Mouse (Mus musculus) olfactory bulb, adult 2 months (tissue): Measurements from ENCODE around the gene Spata1. TPM values are rescaled to one million over a fixed set of nuclear protein-coding genes. Genes with fewer than 3 reads are reported as not detected.
A peak's percentile ranks its signal among the peaks of the same experiment; 100 is the strongest.

ENCODE experiments used
- H3K27ac ChIP-seq: fragments of 200-500 bp; 2 replicates; pipeline ENCODE4 v1.5.1; 2012; ENCODE audit warnings: low read depth, low read length; ENCODE audit not compliant: insufficient read depth
- H3K4me1 ChIP-seq: fragments of 200-500 bp; 2 replicates; pipeline ENCODE4 v1.6.1; 2012; ENCODE audit warnings: low read length; ENCODE audit not compliant: control insufficient read depth, insufficient read depth
- H3K4me3 ChIP-seq: fragments of 200-500 bp; 2 replicates; pipeline ENCODE4 v1.5.1; 2012; ENCODE audit warnings: mild to moderate bottlenecking, low read depth, low read length, moderate library complexity; ENCODE audit not compliant: insufficient read depth
- CTCF ChIP-seq: fragments of 200-500 bp; IDR thresholded peaks from 2 replicates; pipeline ENCODE4 v1.5.1; 2012; ENCODE audit warnings: low read depth, mild to moderate bottlenecking, low read length, moderate library complexity; ENCODE audit not compliant: insufficient read depth
- POLR2A ChIP-seq: fragments of 200-500 bp; IDR thresholded peaks from 2 replicates; pipeline ENCODE4 v1.6.1; 2012; ENCODE audit warnings: mild to moderate bottlenecking, low read depth, low read length, moderate library complexity; ENCODE audit not compliant: insufficient read depth
- WGBS: fragments of 180-500 bp; shearing (Covaris S2); methylation state at CpG from one replicate; pipeline ENCODE4 v1.1.7; 2018; 5-methylcytosine and 5-hydroxymethylcytosine counted together
- polyA plus RNA-seq: library from polyadenylated mRNA; stranded (reverse); fragments of >200 nt; gene quantifications from 2 replicates; pipeline ENCODE4 v1.2.4, GENCODE M21; 2012; ENCODE audit warnings: low replicate concordance; ENCODE audit not compliant: missing spikeins, insufficient read depth, insufficient read length

The Spata1 gene
- not detected in 2 replicates for polyA plus RNA-seq

- peak within 1 kb of the TSS; percentile 61 for H3K4me3 ChIP-seq
- H3K27ac ChIP-seq: peak within 1 kb of the TSS; percentile 75; the same call in 1 of the 2 replicates
- H3K4me1 ChIP-seq: peaks cover 4% of the 10 kb centered on the region
- TF ChIP-seq CTCF (no peak), POLR2A (peak; percentile 36; the same call in 1 of the 2 replicates)
- under 1% methylated on average over 79 of the region's 88 CpGs for WGBS
These were observed at the start of gene Spata1, which contains the start of gene Gng5 for GRCm38 (mm10) chr3:146499431-146500002. Spata1 (minus strand) TSS chr3:146499753. Gng5 (plus strand) TSS chr3:146499807.

GRCm38 (mm10) chr3:146543632-146544031 is 44.1 kb upstream of the Spata1 start:
- no peak overlapping the region for H3K4me3 ChIP-seq
- 44% methylated on average over 1 of the region's 1 CpGs for WGBS
- no peak for TF ChIP-seq CTCF
- TF ChIP-seq POLR2A: no peak
- no peaks in the 10 kb centered on the region for H3K4me1 ChIP-seq
- no peak overlapping the region for H3K27ac ChIP-seq

- TF ChIP-seq POLR2A (no peak), CTCF (no peak)
- no peak overlapping the region for H3K4me3 ChIP-seq
- WGBS: 78% methylated on average over 4 of the region's 4 CpGs
- H3K4me1 ChIP-seq: no peaks in the 10 kb centered on the region
- no peak overlapping the region for H3K27ac ChIP-seq
These were observed 41.1 kb upstream of the Spata1 start for GRCm38 (mm10) chr3:146540521-146541273.

GRCm38 (mm10) chr3:146534986-146535385 is 35.4 kb upstream of the Spata1 start:
- Histone ChIP-seq H3K27ac (no peak overlapping the region), H3K4me3 (no peak overlapping the region), H3K4me1 (no peaks in the 10 kb centered on the region)
- WGBS: 53% methylated on average over 6 of the region's 6 CpGs
- no peak for TF ChIP-seq CTCF
- TF ChIP-seq POLR2A: no peak

- TF ChIP-seq CTCF (no peak), POLR2A (no peak)
- H3K4me1 ChIP-seq: no peaks in the 10 kb centered on the region
- 48% methylated on average over 2 of the region's 2 CpGs for WGBS
- H3K27ac ChIP-seq: no peak overlapping the region
- no peak overlapping the region for H3K4me3 ChIP-seq
These were observed 28.8 kb upstream of the Spata1 start for GRCm38 (mm10) chr3:146528335-146528734.

- 8% methylated on average over 8 of the region's 8 CpGs for WGBS
- Histone ChIP-seq H3K4me1 (0 out of 2 replicates have a peak, but pooled peaks cover 2% of the 10 kb centered on the region), H3K4me3 (peak overlapping the region; percentile 86), H3K27ac (peak overlapping the region; percentile 83)
- TF ChIP-seq POLR2A: no peak
- no peak for TF ChIP-seq CTCF
These were observed 22.1 kb upstream of the Spata1 start for GRCm38 (mm10) chr3:146521652-146522020.

GRCm38 (mm10) chr3:146520798-146521651 is 21.5 kb upstream of the Spata1 start, which contains the start of gene Rpf1:
Rpf1 (minus strand) TSS chr3:146521429.
- Histone ChIP-seq H3K4me3 (peak within 1 kb of the TSS; percentile 86), H3K4me1 (0 out of 2 replicates have a peak, but pooled peaks cover 2% of the 10 kb centered on the region), H3K27ac (peak within 1 kb of the TSS; percentile 83)
- WGBS: 1% methylated on average over 64 of the region's 82 CpGs
- peak; percentile 74 for TF ChIP-seq POLR2A
- no peak for TF ChIP-seq CTCF

GRCm38 (mm10) chr3:146520226-146520797 is 20.8 kb upstream of the Spata1 start:
- peak overlapping the region; percentile 55; the same call in 1 of the 2 replicates for H3K27ac ChIP-seq
- 14% methylated on average over 5 of the region's 5 CpGs for WGBS
- H3K4me1 ChIP-seq: 0 out of 2 replicates have a peak, but pooled peaks cover 2% of the 10 kb centered on the region
- peak overlapping the region; percentile 86 for H3K4me3 ChIP-seq
- TF ChIP-seq POLR2A (no peak), CTCF (no peak)
